Mouse (Mus musculus): Measurements from ENCODE around the gene Capzb.

Capzb gene

DNA sequence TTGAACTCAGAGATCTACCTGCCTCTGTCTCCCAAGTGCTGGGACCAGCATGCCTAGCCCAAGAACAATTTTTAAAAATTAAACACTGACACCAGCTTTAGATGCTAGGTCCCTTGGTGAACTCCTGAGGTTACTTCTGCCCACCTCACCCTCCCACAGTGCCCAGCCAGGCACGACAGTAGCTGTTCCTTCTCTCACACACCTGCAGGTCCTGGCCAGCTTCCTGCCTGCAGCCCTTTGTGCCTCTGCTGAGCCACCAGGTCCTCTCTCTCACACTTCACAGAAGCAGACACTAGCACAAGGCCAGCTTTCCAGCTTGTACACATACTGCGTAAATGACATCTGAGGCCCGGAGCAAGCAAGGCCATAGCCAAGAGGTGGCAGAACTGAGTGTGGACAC lies 112.8 kb downstream of the Capzb start:
- DNase-seq (ENCODE audit: low spot score): no peak

DNA sequence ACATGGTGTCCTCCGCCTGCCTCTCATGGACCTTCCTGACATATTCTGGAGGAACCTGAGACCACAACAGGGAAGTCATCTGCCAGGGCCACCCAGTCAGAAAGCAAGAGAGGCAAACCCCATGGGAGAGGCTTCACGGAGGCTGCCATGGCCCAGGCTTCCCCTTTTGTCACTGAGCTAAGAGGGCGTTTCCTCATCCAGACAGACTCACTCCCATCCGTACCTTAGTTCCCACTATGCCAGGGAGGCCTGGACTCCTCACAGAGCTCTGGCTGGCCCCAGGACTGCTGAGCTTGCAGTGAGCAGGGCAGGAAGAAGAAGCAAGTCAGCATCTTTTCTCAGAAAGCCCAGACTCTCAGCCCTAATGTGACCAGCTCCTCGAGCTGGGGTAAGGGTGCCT lies 115.2 kb downstream of the Capzb start:
- DNase-seq (ENCODE audit: low spot score): no peak

DNA sequence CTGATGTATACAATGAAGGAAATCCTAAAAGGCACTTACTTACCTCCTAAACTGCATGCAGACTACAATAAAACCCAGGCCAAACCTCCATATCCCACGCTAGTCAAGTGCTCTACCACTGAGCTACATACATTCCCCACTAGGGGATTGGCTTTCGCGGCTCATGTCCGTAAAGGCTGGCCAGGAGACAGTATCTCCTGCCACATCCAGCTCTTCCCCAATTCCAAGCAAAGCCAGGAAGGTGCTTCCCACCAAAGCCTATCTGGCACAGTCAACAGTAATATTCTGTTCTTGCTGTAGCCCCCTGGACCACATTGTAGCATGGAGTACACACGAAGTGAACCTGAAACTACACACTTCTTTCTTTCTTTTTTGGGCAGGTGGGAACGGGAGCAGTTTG lies 117.0 kb downstream of the Capzb start:
- DNase-seq (ENCODE audit: low spot score): no peak

DNA sequence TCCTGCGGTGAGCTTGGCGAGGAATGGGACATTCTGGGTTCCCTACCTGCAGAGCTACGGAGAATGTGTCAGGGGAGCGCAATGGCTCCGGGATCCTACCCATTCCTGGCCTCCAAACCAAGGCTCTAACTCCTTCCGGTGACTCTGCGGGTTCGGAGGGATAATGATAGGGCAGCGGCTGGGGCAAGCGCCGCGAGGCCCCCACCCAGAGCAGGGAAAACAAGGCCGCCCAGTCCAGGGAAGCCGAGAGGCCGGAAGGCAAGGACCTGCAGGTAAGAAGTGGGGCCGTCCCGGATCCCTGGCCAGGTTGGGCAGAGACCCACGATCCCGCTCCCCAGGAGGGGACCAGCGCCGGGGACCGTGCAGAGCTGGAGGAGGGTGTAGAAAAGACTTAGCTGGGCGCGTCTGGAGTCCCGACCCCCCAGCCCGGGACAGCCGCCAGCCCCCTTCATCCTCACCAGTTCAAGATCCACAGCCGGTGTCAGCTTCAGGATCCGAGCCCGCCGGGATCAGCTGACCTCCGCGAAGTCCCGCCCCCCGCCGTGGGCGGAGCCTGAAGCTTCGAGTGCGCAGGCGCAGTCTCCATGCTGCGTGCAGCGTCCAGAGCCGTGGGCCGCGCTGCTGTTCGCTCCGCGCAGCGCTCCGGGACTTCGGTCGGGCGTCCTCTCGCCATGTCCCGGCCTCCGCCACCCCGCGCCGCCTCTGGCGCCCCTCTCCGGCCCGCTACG lies 117.6 kb downstream of the Capzb start, which contains the start of the genes Pqlc2 and Akr7a5:
Gene Pqlc2 (minus strand): TSS at position 538 of the 728 bp plus-strand sequence.
Gene Akr7a5 (plus strand): TSS at position 574 of the 728 bp plus-strand sequence.
- DNase-seq (ENCODE audit: low spot score): peak; percentile 86

DNA sequence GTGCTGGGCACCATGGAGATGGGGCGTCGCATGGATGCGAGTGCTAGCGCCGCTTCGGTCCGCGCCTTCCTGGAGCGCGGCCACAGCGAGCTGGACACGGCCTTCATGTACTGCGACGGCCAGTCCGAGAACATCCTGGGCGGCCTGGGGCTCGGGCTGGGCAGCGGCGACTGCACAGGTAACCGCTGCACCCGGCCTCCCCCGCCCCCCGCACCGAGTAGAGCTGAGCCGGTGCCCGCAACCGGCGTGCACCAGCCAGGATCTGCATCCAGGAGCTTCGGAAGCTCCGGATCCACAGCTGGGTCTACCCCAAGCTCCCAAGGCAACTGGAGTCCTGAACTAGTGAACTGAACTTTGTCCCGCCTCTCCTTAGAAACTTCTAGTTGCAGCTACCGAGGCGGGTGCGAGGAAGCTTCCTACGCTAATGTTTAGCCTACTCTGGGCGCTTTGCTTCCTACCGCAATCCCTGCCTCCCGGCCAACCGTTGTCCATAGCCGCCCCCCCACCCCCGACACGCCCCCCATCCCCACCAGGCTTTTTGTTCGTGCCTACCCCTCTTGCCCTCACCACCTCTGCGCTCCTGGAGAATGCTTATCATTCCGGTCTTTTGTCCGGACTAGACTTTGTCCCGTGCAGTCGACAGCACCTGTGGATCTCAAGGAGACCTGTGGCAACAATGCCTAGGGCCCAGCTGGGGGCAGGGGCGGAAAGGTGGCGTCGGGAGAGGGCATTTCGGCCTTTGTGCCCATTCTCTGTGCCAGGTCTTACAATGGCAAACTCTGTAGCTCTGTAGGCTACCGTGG lies 118.4 kb downstream of the Capzb start:
- no peak for DNase-seq (ENCODE audit: low spot score)

DNA sequence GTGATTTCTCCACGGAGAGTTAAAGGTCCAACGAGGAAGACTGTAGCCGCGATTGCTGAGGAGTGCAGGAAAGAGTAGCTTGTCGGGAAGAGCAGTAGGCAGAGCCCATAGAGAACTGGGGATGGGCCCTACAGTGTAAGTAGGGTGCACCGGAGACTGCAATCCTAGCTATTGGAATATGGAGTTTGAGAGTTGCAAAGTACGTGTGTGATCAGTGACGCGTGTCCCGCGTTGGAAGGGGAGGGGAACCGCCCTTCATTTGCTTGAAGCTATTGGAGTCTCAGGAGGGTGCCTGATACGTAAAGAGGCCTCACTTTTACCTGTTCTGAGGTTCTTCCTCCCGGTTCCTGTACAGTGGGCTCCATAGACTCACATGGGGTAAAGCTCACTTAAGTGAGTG lies 119.0 kb downstream of the Capzb start:
- no peak for DNase-seq (ENCODE audit: low spot score)

DNA sequence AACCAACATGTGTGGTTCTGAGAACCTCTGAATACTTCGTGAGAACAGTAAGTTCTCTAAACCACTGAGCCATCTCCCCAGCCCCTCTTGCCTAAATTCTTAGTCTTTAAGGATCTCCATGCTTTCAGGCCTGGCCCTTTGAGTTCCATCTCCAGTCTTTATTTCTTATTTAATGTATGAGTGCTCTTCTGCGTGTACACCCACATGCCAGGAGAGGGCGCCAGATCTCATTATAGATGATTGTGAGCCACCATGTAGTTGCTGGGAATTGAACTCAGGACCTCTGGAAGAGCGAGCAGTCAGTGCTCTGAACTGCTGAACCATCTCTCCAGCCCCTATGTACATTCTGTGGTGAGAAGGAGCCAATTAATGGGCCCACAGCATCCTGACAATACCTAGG lies 119.9 kb downstream of the Capzb start:
- no peak for DNase-seq (ENCODE audit: low spot score)

DNA sequence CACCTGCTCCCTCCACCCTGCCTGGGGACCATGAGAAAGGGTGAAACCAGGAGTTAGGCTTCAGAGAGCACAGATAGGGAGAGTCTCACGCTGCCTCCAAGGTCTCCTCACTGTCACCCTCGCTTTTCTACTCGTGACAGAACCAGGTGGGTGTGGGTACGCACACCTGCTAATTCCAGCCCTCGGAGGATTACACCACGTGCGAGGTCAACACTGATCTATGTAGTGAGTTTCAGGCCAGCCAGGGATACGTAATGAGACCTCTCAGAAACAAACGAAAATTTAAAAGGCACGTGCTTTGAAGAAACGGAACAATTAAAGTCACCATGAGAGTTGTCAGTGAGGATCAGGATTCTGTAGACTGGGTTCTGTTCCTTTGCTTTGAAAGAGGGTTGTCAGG lies 125.8 kb downstream of the Capzb start:
- no peak for DNase-seq (ENCODE audit: low spot score)

DNA sequence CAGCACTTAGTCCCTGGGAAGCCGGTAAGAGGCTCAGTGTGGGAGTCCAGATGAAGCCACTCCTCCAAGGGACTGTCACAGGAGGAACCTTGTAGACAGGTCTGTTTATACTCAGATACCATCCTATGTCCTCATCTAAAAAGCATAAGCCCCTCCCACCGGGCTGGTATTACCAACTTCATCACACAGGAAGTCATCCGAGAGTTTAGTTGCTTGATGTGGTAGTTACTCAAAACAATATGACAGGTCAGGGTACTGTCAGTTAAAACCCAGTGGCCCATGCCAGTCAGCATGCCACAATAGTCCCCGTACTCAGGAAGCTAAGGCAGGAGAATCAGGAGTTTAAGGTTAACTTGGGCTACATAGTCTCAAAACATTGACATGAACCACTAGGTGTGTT lies 127.0 kb downstream of the Capzb start:
- no peak for DNase-seq (ENCODE audit: low spot score)

DNA sequence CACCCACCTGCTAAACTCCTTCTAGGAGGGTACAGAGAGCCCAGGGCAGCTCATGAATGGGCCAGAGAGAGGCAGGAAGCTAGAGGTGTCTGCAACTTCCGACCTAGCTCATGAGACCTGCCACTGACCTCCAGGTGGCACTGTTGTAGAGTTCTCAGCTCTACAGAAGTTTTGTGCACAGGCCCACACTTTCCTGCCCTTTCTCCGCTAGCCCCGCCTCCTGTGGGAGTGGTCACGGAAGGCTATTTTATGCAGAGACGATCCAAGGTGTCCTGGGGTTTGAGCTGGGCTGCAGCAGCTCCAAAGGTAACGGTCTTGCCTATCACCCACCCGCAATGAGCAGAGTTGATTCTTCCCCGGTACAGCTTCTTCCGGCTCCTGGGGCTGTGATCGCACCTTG lies 137.9 kb downstream of the Capzb start:
- no peak for DNase-seq (ENCODE audit: low spot score)

DNA sequence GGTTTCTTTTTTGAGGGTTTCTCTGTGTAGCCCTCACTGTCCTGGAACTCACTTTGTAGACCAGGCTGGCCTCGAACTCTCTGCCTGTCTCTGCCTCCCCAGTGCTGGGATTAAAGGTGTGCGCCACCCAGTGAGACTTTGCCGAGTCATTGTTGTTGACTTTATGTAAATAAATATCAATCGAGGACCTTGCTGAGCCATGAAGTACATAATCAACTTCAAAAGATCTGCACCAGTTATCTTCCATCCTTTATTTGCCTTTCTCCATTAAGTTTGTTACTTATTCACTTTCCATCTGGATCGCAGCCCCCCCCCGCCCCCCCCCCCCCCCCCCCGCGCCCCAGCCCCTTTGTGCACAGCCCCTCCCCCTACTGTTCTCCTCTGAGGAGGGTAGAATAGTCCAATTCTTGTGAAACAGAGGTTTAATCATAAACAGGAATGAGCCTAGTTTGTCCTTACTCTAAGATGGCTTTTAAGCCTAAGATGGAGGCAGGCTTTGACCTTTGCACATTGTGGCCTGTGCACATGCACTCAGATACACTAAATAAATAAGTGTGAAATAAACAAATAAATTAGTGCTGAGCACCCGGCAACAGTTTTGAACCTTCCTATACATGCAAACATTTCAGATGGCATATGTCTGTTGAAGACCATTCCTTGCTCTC lies 142.1 kb downstream of the Capzb start:
- DNase-seq (ENCODE audit: low spot score): no peak

DNA sequence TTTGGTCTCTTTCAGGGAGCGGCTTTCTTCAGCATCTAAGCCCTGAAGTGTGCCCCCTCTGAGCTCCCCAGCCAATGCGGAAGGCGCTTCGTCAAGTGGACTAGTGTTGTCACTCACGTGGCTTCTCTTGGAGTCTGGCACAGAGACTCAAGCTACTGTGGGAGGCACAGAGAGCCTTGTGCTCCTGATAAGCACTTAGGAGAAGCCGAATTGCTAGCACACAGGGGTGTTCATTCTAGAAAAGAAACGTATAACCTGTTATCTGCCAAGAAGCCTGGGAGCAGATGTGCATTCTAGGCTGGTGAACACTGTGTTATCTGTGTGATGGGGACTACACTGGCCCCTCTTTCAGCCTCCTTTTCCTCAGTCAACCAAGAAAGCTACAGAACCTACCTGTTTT lies 142.8 kb downstream of the Capzb start:
- DNase-seq (ENCODE audit: low spot score): no peak

DNA sequence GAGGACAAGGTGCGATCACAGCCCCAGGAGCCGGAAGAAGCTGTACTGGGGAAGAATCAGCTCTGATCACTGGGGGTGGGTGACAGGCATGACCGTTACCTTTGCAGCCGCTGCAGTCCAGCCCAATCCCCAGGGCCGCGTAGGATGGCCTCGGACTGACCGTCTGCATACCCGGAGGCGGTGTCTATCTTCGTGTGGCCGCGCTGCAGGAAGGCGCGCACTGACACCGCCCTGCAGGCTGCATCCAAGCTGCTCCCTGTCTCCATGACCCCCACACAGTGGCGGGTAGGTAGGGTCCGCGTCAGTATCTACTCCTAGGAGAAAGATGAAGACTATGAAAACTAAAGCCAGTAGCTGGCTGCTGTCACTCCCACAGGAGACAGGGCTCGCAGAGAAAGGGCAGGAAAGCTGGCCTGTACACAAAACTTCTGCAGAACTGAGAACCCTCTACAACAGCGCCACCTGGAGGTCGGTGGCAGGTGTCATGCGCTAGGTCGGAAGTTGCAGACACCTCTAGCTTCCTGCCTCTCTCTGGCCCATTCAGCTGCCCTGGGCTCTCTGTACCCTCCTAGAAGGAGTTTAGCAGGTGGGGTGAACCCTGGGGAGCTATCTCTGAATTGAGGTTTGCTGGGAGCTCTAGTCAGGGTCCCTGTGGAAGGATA lies 144.3 kb downstream of the Capzb start:
- DNase-seq (ENCODE audit: low spot score): no peak

DNA sequence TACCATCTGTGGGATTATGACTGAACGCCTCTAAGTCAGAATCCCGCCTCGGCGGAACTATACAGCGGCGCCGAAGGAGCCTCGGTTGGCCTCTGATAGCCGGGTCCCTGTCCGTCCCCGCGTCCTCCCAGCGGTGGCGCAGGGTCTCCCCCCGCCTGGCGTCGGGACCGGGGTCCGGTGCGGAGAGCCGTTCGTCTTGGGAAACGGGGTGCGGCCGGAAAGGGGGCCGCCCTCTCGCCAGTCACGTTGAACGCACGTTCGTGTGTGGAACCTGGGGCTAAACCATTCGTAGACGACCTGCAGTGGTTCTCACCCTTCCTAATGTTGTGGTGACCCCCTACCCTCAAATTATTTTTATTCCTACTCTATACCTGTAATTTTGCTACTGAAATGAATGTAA lies 145.4 kb downstream of the Capzb start:
- DNase-seq (ENCODE audit: low spot score): no peak

DNA sequence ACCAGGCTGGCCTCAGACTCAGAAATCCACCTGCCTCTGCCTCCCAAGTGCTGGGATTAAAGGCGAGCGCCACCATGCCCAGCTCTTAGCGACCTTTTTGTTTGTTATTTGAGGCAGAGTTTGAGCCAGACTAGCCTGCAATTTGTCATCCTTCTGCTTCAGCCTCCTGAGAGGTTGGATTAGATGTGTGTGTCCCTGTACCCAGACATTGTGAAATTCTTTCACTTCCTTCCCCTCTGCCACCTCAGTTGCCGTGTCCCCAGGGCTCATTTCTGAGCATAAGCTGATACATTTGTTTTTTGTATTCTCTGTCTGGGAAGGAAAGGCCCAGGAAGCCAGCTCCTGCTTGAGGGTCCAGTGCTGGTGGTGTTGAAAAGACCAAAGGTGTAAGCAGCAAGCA lies 148.1 kb downstream of the Capzb start:
- DNase-seq (ENCODE audit: low spot score): no peak

Data from layer of hippocampus, adult 9-10 months (tissue).